Mouse (Mus musculus): ENCODE data around the gene Elfn2.

GRCm38 (mm10) chr15:78699513-78699912 lies 19.1 kb downstream of the Elfn2 start:
- TF ChIP-seq CTCF (IDR thresholded peaks at IDR 0.05; ENCODE audit: insufficient read depth, low read length) (no peak), POLR2A (IDR thresholded peaks at IDR 0.05; ENCODE audit: borderline replicate concordance, extremely low read depth, low read depth, low read length) (no peak)

Data from lung, adult 2 months (tissue).